Mouse (Mus musculus): ENCODE results near the gene Elmo1.
"Not testable (repeated sequence)": the region's sequence is repeated elsewhere in the genome, so short reads cannot be mapped to it uniquely, and the experiment has no call there.

Gene Elmo1

DNA sequence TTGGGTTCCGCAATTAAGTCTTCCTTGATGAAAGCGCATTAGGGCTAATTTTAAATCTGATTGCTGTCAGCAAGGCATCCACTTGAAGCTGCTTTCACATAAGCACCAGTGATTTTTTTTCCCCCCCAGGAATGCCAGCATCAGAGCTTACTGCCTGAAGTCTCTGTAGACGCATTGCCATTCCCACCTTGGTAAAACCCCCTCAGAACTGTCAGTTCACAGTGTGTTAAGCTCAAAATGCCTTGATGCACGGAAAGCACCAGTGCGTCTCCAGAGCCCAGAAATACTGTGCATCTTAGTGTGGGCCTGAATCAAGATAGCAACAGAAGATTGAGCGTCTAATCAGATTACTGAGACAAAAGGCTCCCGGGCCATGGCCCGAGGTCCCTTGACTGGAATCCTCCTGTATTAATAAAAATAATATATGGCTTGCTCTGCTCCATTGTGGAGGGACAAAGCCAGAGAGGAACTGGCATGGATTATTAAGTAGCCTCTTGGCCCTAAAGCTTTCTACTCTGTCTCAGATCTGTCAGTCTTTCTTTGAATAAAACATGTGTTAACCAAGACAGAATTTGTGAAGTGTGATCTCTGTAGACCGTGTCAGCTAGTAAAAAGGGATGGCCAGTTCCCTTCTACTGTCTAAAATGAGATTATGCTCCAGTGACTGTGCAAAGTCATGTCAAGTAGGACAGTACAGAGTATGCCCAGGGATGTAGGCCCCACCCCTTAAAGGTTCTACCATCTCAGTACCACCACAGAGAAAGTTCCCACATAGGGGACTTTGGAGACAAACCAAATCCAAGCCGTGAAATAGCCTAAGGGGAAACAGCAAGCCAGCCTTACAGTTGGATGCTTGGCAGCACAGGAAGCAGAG, 525.4 kb downstream of the Elmo1 start:
- no peak for DNase-seq (ENCODE audit: low spot score)

- no peak for DNase-seq (ENCODE audit: low spot score)
Observed at GRCm38 (mm10) chr13:20619946-20620345, 529.5 kb downstream of the Elmo1 start.

DNA sequence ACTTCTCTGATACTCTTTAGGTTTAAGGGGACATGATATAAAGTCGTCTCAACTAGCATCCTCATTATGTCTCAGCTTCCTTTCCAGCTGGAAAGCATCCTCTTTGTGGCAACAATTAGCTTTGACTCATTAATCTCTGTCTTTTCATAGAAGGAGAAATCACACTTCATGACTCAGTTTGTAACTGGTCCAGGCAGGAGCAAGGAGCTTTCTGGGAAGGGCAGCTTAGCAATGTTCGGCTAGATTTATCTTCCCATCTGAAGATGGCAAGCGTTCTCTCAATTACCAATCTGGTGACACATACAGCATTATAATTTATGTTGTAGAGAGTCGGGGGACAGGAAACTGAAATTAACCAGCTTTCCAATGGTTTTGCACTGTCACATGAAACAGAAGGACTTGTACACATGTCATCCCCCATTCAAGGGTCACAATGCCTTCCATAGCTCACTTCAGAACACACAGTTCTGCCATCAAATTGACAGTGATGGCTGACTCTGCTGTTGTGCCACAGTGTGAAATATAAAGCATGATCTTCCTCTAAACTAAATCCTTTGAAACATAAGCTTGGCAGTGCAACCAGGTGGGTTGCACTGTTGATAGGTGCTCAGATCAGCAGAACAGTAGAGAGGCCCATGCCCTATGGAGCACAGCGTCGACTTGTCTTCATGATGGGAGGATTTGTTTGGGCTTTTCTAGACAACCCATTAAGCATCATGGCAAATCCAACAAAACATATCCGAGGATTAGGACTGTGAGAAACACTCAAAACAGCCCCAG, 532.9 kb downstream of the Elmo1 start:
- no peak for DNase-seq (ENCODE audit: low spot score)

- DNase-seq (ENCODE audit: low spot score): no peak
Observed at GRCm38 (mm10) chr13:20627796-20628195, 537.4 kb downstream of the Elmo1 start.

DNA sequence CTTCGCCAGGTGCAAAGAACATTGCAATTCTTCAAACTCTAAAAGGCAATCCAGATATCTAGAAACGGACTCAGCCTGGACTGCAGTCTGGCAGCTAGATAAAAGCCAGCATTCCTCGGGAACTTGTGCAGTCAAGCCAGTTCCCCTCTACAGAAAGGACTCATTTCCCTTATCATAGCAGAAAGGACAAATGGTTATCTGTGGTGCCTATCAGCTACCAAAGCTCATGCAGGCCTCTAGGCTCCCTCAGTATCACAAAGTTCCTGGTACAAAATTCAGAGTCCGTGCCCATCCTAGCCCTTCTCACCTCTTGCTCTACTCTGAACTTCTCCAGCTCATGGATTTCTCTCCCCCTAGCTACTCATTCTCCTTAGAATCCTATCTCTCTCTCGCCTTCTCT, 542.1 kb downstream of the Elmo1 start:
- no peak for DNase-seq (ENCODE audit: low spot score)

- DNase-seq (ENCODE audit: low spot score): not testable (repeated sequence)
Observed at GRCm38 (mm10) chr13:20634679-20635078, 544.3 kb downstream of the Elmo1 start.

DNA sequence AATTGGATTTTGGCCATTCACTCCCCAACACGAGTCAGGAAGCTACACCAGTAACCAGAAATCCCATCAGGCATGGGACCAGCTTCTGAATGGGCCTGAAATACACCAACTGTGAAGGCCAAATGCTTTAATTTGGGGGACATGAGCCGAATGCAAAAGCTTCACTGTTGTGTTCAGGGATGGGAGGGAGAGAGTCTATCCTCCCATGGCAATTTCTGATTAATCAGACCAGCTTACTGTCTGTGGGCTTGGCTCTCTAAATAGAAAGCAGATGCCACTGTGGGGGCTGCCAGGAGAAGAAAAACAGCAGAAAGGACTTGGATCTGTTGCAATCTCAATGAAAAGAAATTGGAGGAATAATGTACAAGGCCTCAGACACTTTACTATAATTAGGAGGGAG, 545.2 kb downstream of the Elmo1 start:
- DNase-seq (ENCODE audit: low spot score): no peak

Measured in ovary, postnatal 14 days (tissue).